In the genomic region with DNA sequence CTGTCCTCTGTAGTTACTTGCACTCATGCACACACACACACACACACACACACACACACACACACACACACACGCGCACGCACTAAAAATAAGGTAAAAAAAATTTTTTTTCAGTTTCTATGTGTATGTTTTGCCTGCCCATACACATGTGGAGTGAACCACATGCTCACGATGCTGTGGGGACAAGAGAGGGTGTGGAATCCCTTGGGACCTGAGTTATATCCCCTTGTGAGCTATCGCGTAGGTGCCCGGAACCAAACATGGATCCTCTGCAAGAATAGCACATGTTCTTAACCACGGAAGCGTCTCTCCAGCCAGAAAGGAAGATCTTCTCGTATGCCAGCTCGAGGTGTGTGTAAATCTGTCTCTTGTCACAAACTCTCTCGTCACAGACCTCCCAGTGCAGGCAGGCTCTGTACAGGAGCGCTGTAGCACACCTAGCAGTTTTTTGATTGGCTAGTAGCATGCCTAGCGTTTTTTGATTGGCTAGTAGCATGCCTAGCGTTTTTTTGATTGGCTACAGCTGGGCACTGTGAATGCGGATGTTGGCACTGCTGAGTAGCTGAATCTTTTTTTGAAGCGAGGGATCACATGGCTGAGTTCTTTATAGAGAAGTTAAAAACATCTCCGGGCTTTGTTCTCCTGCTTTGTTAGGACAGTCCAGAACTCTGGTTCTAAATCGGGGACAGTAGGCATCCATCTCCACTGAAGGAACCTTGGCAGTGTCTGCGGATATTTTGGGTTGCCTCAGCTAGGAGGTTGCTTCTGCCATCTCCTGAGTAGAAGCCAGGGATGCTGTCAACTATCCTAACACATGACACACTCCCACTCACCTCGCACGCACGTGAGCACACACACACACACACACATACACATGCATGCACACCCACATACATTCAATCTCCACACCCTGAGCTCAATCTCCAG, we compare ENCODE assay signal across 8 mouse cellular contexts. TPM values are rescaled to one million over a fixed set of nuclear protein-coding genes. Genes with fewer than 3 reads are reported as not detected.
DNase-seq lines count a peak whose midpoint lies in the region; ATAC-seq and TF ChIP-seq lines count a peak whose summit lies in the region.

No protein-coding gene starts in this region.

- DNase-seq in A20 (ENCODE audit: low read depth, low spot score), result peak; percentile 95
- peak; percentile 82 for DNase-seq in kidney, postnatal 14 days

- no peak overlapping the region for H3ac ChIP-seq in myocyte (ENCODE audit: control insufficient read depth, insufficient read length)

- ATAC-seq in heart, embryonic 15.5 days (replicated peaks; ENCODE audit: insufficient number of reproducible peaks, insufficient read depth, low FRiP score, low read depth), result peak; percentile 91
- peak; percentile 73 for ATAC-seq in liver, embryonic 12.5 days
- ATAC-seq in stomach, embryonic 16.5 days (ENCODE audit: insufficient read depth, low FRiP score), result peak; percentile 93

- H3K4me1 ChIP-seq in bone marrow, adult 2 months (ENCODE audit: control insufficient read depth, insufficient read depth, low read length), result peaks cover 5% of the 10 kb centered on the region
- no peaks in the 10 kb centered on the region for H3K4me1 ChIP-seq in embryonic fibroblast, embryonic 13.5 days (ENCODE audit: control insufficient read depth, insufficient read depth, low read length)
- no peaks in the 10 kb centered on the region; the same call in 1 of the 2 replicates for H3K4me1 ChIP-seq in heart, embryonic 15.5 days (replicated peaks)
- peaks cover 8% of the 10 kb centered on the region; the same call in 1 of the 2 replicates for H3K4me1 ChIP-seq in liver, embryonic 12.5 days
- H3K4me1 ChIP-seq in stomach, embryonic 16.5 days (ENCODE audit: control insufficient read depth, insufficient read depth, low read length), result no peaks in the 10 kb centered on the region; the same call in 1 of the 2 replicates

- no peaks in the 10 kb centered on the region for H3K36me3 ChIP-seq in heart, embryonic 15.5 days
- no peaks in the 10 kb centered on the region for H3K36me3 ChIP-seq in liver, embryonic 12.5 days
- H3K36me3 ChIP-seq in myocyte (ENCODE audit: control insufficient read depth, insufficient read depth), result no peaks in the 10 kb centered on the region
- no peaks in the 10 kb centered on the region for H3K36me3 ChIP-seq in stomach, embryonic 16.5 days (ENCODE audit: control insufficient read depth, insufficient read depth, low read length)

- peak overlapping the region; percentile 62 for H3K4me3 ChIP-seq in bone marrow, adult 2 months (replicated peaks; ENCODE audit: control insufficient read depth, low read depth, low read length)
- H3K4me3 ChIP-seq in embryonic fibroblast, embryonic 13.5 days (ENCODE audit: insufficient read depth, low read length), result 0 out of 2 replicates have a peak overlapping the region, but pooled peaks have one; percentile 5
- H3K4me3 ChIP-seq in heart, embryonic 15.5 days, result peak overlapping the region; percentile 35
- no peak overlapping the region for H3K4me3 ChIP-seq in liver, embryonic 12.5 days
- H3K4me3 ChIP-seq in myocyte, result no peak overlapping the region
- peak overlapping the region; percentile 30 for H3K4me3 ChIP-seq in stomach, embryonic 16.5 days (replicated peaks; ENCODE audit: low read length)

- peak overlapping the region; percentile 3; the same call in 1 of the 2 replicates for H3K9ac ChIP-seq in heart, embryonic 15.5 days
- H3K9ac ChIP-seq in liver, embryonic 12.5 days, result no peak overlapping the region
- no peak overlapping the region for H3K9ac ChIP-seq in stomach, embryonic 16.5 days (ENCODE audit: low read length)

- 17% methylated on average over 23 of the region's 23 CpGs for WGBS in bone marrow, adult 2 months
- 41% methylated on average over 23 of the region's 23 CpGs for WGBS in heart, embryonic 15.5 days
- WGBS in liver, embryonic 12.5 days (ENCODE audit: insufficient replicate concordance), result 42% methylated on average over 23 of the region's 23 CpGs
- 37% methylated on average over 23 of the region's 23 CpGs for WGBS in stomach, embryonic 16.5 days

- peak overlapping the region; percentile 40; the same call in 1 of the 2 replicates for H3K27ac ChIP-seq in bone marrow, adult 2 months (ENCODE audit: control insufficient read depth, insufficient read depth, low read depth, low read length, poor library complexity)
- H3K27ac ChIP-seq in embryonic fibroblast, embryonic 13.5 days (ENCODE audit: insufficient read depth, low read length), result no peak overlapping the region
- 0 out of 2 replicates have a peak overlapping the region, but pooled peaks have one; percentile 19 for H3K27ac ChIP-seq in heart, embryonic 15.5 days
- H3K27ac ChIP-seq in liver, embryonic 12.5 days, result no peak overlapping the region
- H3K27ac ChIP-seq in stomach, embryonic 16.5 days (ENCODE audit: low read length), result no peak overlapping the region

- no peaks in the 10 kb centered on the region for H3K9me3 ChIP-seq in heart, embryonic 15.5 days (replicated peaks)
- H3K9me3 ChIP-seq in liver, embryonic 12.5 days (replicated peaks), result no peaks in the 10 kb centered on the region
- no peaks in the 10 kb centered on the region for H3K9me3 ChIP-seq in stomach, embryonic 16.5 days (replicated peaks; ENCODE audit: control insufficient read depth, low read length)

- H3K27me3 ChIP-seq in heart, embryonic 15.5 days, result no peaks in the 10 kb centered on the region
- peaks cover 4% of the 10 kb centered on the region; the same call in 1 of the 2 replicates for H3K27me3 ChIP-seq in liver, embryonic 12.5 days (replicated peaks)
- peaks cover 6% of the 10 kb centered on the region for H3K27me3 ChIP-seq in myocyte (ENCODE audit: control insufficient read depth, insufficient read depth, insufficient read length)
- H3K27me3 ChIP-seq in stomach, embryonic 16.5 days (ENCODE audit: control insufficient read depth, insufficient read depth, low read length), result no peaks in the 10 kb centered on the region

- 0 out of 2 replicates have a peak, but pooled peaks have one; percentile 5 for TF ChIP-seq CTCF in bone marrow, adult 2 months (IDR thresholded peaks at IDR 0.05; ENCODE audit: control insufficient read depth, insufficient read depth, low read length)
- TF ChIP-seq CTCF in embryonic fibroblast, embryonic 13.5 days (IDR thresholded peaks at IDR 0.05; ENCODE audit: borderline replicate concordance, insufficient read depth, low read length), result no peak

- no peak for TF ChIP-seq POLR2A in bone marrow, adult 2 months (IDR thresholded peaks at IDR 0.05; ENCODE audit: borderline replicate concordance, control insufficient read depth, low read depth, low read length)
- TF ChIP-seq POLR2A in embryonic fibroblast, embryonic 13.5 days (IDR thresholded peaks at IDR 0.05; ENCODE audit: low read depth, low read length), result no peak
- no peak for TF ChIP-seq POLR2A in myocyte (IDR thresholded peaks at IDR 0.05; ENCODE audit: insufficient read length, low read depth)

- no peaks in the 10 kb centered on the region for H3K79me2 ChIP-seq in myocyte (ENCODE audit: control insufficient read depth, insufficient read depth)

- H3K4me2 ChIP-seq in heart, embryonic 15.5 days, result peak overlapping the region; percentile 59
- H3K4me2 ChIP-seq in liver, embryonic 12.5 days, result peak overlapping the region; percentile 45
- peak overlapping the region; percentile 60 for H3K4me2 ChIP-seq in myocyte (ENCODE audit: low read depth)
- H3K4me2 ChIP-seq in stomach, embryonic 16.5 days (ENCODE audit: low read depth, low read length), result peak overlapping the region; percentile 56

TF ChIP-seq in myocyte, 11 proteins besides CTCF, POLR2A, EP300 and RAD21:
- TF ChIP-seq POLR2AphosphoS2 (IDR thresholded peaks at IDR 0.05; ENCODE audit: insufficient read length, low read depth), result no peak
- TF ChIP-seq USF1 (IDR thresholded peaks at IDR 0.05; ENCODE audit: low read depth), result no peak
- no peak for TF ChIP-seq REST (IDR thresholded peaks at IDR 0.05; ENCODE audit: insufficient read depth, insufficient read length)
- no peak for TF ChIP-seq SRF (IDR thresholded peaks at IDR 0.05; ENCODE audit: control insufficient read depth, insufficient read length, low read depth)
- TF ChIP-seq MAX (IDR thresholded peaks at IDR 0.05; ENCODE audit: low read depth), result no peak
- no peak for TF ChIP-seq TCF12 (IDR thresholded peaks at IDR 0.05; ENCODE audit: insufficient read depth, poor library complexity, severe bottlenecking)

RNA-seq across cellular contexts. Expression of gene Pkdcc, which starts 52.4 kb away (rescaled TPM):
- polyA plus RNA-seq in bone marrow, adult 2 months (2011; ENCODE audit: insufficient read depth, insufficient read length, low replicate concordance, missing spikeins), result 3.0 TPM in 1 of 2 replicates, not detected in the other
- polyA plus RNA-seq in embryonic fibroblast, embryonic 13.5 days (2011; ENCODE audit: insufficient read length, low read depth, missing spikeins), result 13.1 and 32.0 TPM in 2 replicates
- 10.7 and 20.2 TPM in 2 replicates for polyA plus RNA-seq in heart, embryonic 15.5 days (2015; fragmentation: Nextera tagmentation; extraction: Ambion mirVana)
- polyA plus RNA-seq in liver, embryonic 12.5 days (2016; fragmentation: Nextera tagmentation; extraction: Ambion mirVana), result 7.5 and 7.7 TPM in 2 replicates
- polyA plus RNA-seq in myocyte (2012; fragmentation: generic; extraction: Trizol), result 14.1 TPM
- polyA plus RNA-seq in stomach, embryonic 16.5 days (2015; fragmentation: Nextera tagmentation; extraction: Ambion mirVana), result 16.2 and 16.4 TPM in 2 replicates

Comparison
In these comparisons a context has a peak if more than half of its experiments do, and no peak if none do; other contexts are left out.
1. H3K27ac ChIP-seq: peak in bone marrow, adult 2 months (single experiment) and heart, embryonic 15.5 days (single experiment); none in embryonic fibroblast, embryonic 13.5 days (single experiment), liver, embryonic 12.5 days (single experiment) and stomach, embryonic 16.5 days (single experiment).
2. H3K4me3 ChIP-seq: peak in bone marrow, adult 2 months (single experiment), embryonic fibroblast, embryonic 13.5 days (single experiment), heart, embryonic 15.5 days (single experiment) and stomach, embryonic 16.5 days (single experiment); none in liver, embryonic 12.5 days (single experiment) and myocyte (single experiment).
3. Peak in every context shown above with its lines, with median percentiles within 50 percentile points of each other: ATAC-seq and H3K4me2 ChIP-seq.